Mouse (Mus musculus) neural tube, embryonic 11.5 days (tissue): Measurements from ENCODE around the gene Ptprg. TPM values are rescaled to one million over a fixed set of nuclear protein-coding genes. Genes with fewer than 3 reads are reported as not detected.

Experiments
- ATAC-seq: fragments of 200-750 bp; cut with Nextera tagmentation; 2 replicates; pipeline ENCODE4 v1.8.0; 2017; ENCODE audit warnings: moderate number of reproducible peaks, mild to moderate bottlenecking, moderate TSS enrichment, moderate library complexity; ENCODE audit not compliant: insufficient read depth, low FRiP score, low TSS enrichment
- DNase-seq: peaks from one replicate; pipeline ENCODE4 v3.0.0-alpha.2; 2015; ENCODE audit warnings: low spot score
- H3K27ac ChIP-seq: fragments of 300-500 bp; sonication (generic); 2 replicates; pipeline ENCODE4 v1.5.1; 2014; ENCODE audit warnings: low read depth, mild to moderate bottlenecking, low read length
- H3K27me3 ChIP-seq: fragments of 300-500 bp; sonication (generic); 2 replicates; pipeline ENCODE4 v1.6.1; 2014; ENCODE audit warnings: mild to moderate bottlenecking, low read length, mixed read lengths; ENCODE audit not compliant: control insufficient read depth, insufficient read depth
- H3K36me3 ChIP-seq: fragments of 300-500 bp; sonication (generic); 2 replicates; pipeline ENCODE4 v1.6.1; 2014; ENCODE audit warnings: mild to moderate bottlenecking, low read length, moderate library complexity, mixed read lengths; ENCODE audit not compliant: control insufficient read depth, insufficient read depth
- H3K4me1 ChIP-seq: fragments of 300-500 bp; sonication (generic); 2 replicates; pipeline ENCODE4 v1.6.1; 2014; ENCODE audit warnings: low read length, mixed read lengths; ENCODE audit not compliant: control insufficient read depth, insufficient read depth
- H3K4me2 ChIP-seq: fragments of 300-500 bp; sonication (generic); 2 replicates; pipeline ENCODE4 v1.6.1; 2014; ENCODE audit warnings: low read depth, mild to moderate bottlenecking, moderate library complexity
- H3K4me3 ChIP-seq: fragments of 300-500 bp; sonication (generic); 2 replicates; pipeline ENCODE4 v1.5.1; 2014; ENCODE audit warnings: low read depth, low read length
- H3K9ac ChIP-seq: fragments of 300-500 bp; sonication (generic); 2 replicates; pipeline ENCODE4 v1.6.1; 2014; ENCODE audit warnings: mild to moderate bottlenecking, low read length
- H3K9me3 ChIP-seq: fragments of 300-500 bp; sonication (generic); 2 replicates; pipeline ENCODE4 v1.6.1; 2016; ENCODE audit warnings: low read length; ENCODE audit not compliant: control insufficient read depth
- WGBS: fragments of 180-500 bp; shearing (Covaris S2); extraction: QIAGEN DNeasy Blood & Tissue Kit; methylation state at CpG from one replicate; pipeline ENCODE4 v1.1.7; 2014; 5-methylcytosine and 5-hydroxymethylcytosine counted together
- polyA plus RNA-seq: library from polyadenylated mRNA; unstranded; fragments of >200 nt; fragmentation: Nextera tagmentation; extraction: Ambion mirVana; gene quantifications from 2 replicates; pipeline ENCODE4 v1.2.1, GENCODE M21; 2014

Gene Ptprg
- polyA plus RNA-seq, 1 experiment from 2014 or later, result 40.8 TPM

- ATAC-seq (no peak), DNase-seq (no peak)
- H3K4me3 ChIP-seq, result no peak overlapping the region
- no peak overlapping the region for H3K9ac ChIP-seq
- H3K27me3 ChIP-seq, result no peaks in the 10 kb centered on the region
- no peaks in the 10 kb centered on the region for H3K36me3 ChIP-seq
- H3K27ac ChIP-seq, result no peak overlapping the region
- H3K4me2 ChIP-seq, result no peak overlapping the region
- 75% methylated on average over 5 of the region's 5 CpGs for WGBS
- no peaks in the 10 kb centered on the region for H3K4me1 ChIP-seq
- H3K9me3 ChIP-seq, result no peaks in the 10 kb centered on the region
Measured at GRCm38 (mm10) chr14:11917225-11917624, 363.9 kb downstream of the Ptprg start.

GRCm38 (mm10) chr14:11928545-11928944 lies 375.2 kb downstream of the Ptprg start:
- Histone ChIP-seq H3K4me3 (no peak overlapping the region), H3K9ac (no peak overlapping the region), H3K36me3 (no peaks in the 10 kb centered on the region), H3K4me2 (no peak overlapping the region), H3K9me3 (no peaks in the 10 kb centered on the region), H3K27ac (no peak overlapping the region), H3K27me3 (no peaks in the 10 kb centered on the region), H3K4me1 (no peaks in the 10 kb centered on the region)
- WGBS, result 87% methylated on average over 2 of the region's 2 CpGs
- ATAC-seq, result no peak
- DNase-seq, result no peak

GRCm38 (mm10) chr14:11932517-11932916 lies 379.2 kb downstream of the Ptprg start:
- no peaks in the 10 kb centered on the region for H3K36me3 ChIP-seq
- 48% methylated on average over 3 of the region's 3 CpGs for WGBS
- no peaks in the 10 kb centered on the region for H3K9me3 ChIP-seq

GRCm38 (mm10) chr14:11934556-11934955 lies 381.2 kb downstream of the Ptprg start:
- WGBS, result 80% methylated on average over 2 of the region's 2 CpGs
- Histone ChIP-seq H3K36me3 (no peaks in the 10 kb centered on the region), H3K9ac (no peak overlapping the region), H3K27me3 (no peaks in the 10 kb centered on the region), H3K4me2 (no peak overlapping the region), H3K4me3 (no peak overlapping the region), H3K4me1 (no peaks in the 10 kb centered on the region), H3K9me3 (no peaks in the 10 kb centered on the region), H3K27ac (no peak overlapping the region)
- ATAC-seq, result no peak
- no peak for DNase-seq

More at GRCm38 (mm10) chr14:11932517-11932916, 379.2 kb downstream of the Ptprg start:
- H3K4me2 ChIP-seq, result no peak overlapping the region
- H3K4me3 ChIP-seq, result no peak overlapping the region
- no peak overlapping the region for H3K27ac ChIP-seq
- no peak overlapping the region for H3K9ac ChIP-seq
- no peak for ATAC-seq
- no peaks in the 10 kb centered on the region for H3K27me3 ChIP-seq
- DNase-seq, result no peak
- H3K4me1 ChIP-seq, result no peaks in the 10 kb centered on the region

GRCm38 (mm10) chr14:11935281-11935680 lies 381.9 kb downstream of the Ptprg start:
- H3K4me1 ChIP-seq, result no peaks in the 10 kb centered on the region
- DNase-seq (no peak), ATAC-seq (no peak)
- H3K27me3 ChIP-seq, result no peaks in the 10 kb centered on the region
- no peaks in the 10 kb centered on the region for H3K36me3 ChIP-seq
- H3K4me2 ChIP-seq, result no peak overlapping the region
- H3K9ac ChIP-seq, result no peak overlapping the region
- H3K4me3 ChIP-seq, result no peak overlapping the region
- 45% methylated on average over 1 of the region's 1 CpGs for WGBS
- no peaks in the 10 kb centered on the region for H3K9me3 ChIP-seq
- H3K27ac ChIP-seq, result no peak overlapping the region

GRCm38 (mm10) chr14:11935698-11936097 lies 382.4 kb downstream of the Ptprg start:
- no peak overlapping the region for H3K4me3 ChIP-seq
- no peaks in the 10 kb centered on the region for H3K27me3 ChIP-seq
- no peaks in the 10 kb centered on the region for H3K9me3 ChIP-seq
- no peak overlapping the region for H3K4me2 ChIP-seq
- H3K27ac ChIP-seq, result no peak overlapping the region
- WGBS, result 71% methylated on average over 7 of the region's 7 CpGs
- no peaks in the 10 kb centered on the region for H3K4me1 ChIP-seq
- no peaks in the 10 kb centered on the region for H3K36me3 ChIP-seq
- H3K9ac ChIP-seq, result no peak overlapping the region
- DNase-seq (no peak), ATAC-seq (no peak)

- Histone ChIP-seq H3K4me1 (no peaks in the 10 kb centered on the region), H3K4me2 (no peak overlapping the region), H3K27ac (no peak overlapping the region), H3K27me3 (no peaks in the 10 kb centered on the region), H3K36me3 (no peaks in the 10 kb centered on the region), H3K9ac (no peak overlapping the region), H3K9me3 (no peaks in the 10 kb centered on the region), H3K4me3 (no peak overlapping the region)
- DNase-seq (no peak), ATAC-seq (no peak)
- 94% methylated on average over 4 of the region's 4 CpGs for WGBS
Measured at GRCm38 (mm10) chr14:11938912-11939311, 385.6 kb downstream of the Ptprg start.

- no peak overlapping the region for H3K27ac ChIP-seq
- H3K4me3 ChIP-seq, result no peak overlapping the region
- no peak overlapping the region for H3K4me2 ChIP-seq
- no peaks in the 10 kb centered on the region for H3K4me1 ChIP-seq
- H3K27me3 ChIP-seq, result no peaks in the 10 kb centered on the region
- 87% methylated on average over 5 of the region's 5 CpGs for WGBS
- H3K36me3 ChIP-seq, result no peaks in the 10 kb centered on the region
- ATAC-seq, result no peak
- H3K9ac ChIP-seq, result no peak overlapping the region
- DNase-seq, result no peak
- no peaks in the 10 kb centered on the region for H3K9me3 ChIP-seq
Measured at GRCm38 (mm10) chr14:11941989-11942514, 388.7 kb downstream of the Ptprg start.

GRCm38 (mm10) chr14:11950379-11950778 lies 397.0 kb downstream of the Ptprg start:
- 91% methylated on average over 6 of the region's 6 CpGs for WGBS
- Histone ChIP-seq H3K36me3 (no peaks in the 10 kb centered on the region), H3K9me3 (no peaks in the 10 kb centered on the region), H3K27me3 (no peaks in the 10 kb centered on the region), H3K4me2 (no peak overlapping the region), H3K27ac (no peak overlapping the region), H3K9ac (no peak overlapping the region), H3K4me1 (no peaks in the 10 kb centered on the region), H3K4me3 (no peak overlapping the region)
- DNase-seq, result no peak
- ATAC-seq, result no peak
